Mouse (Mus musculus): ENCODE measurements around the gene Pgp.

The Pgp gene

DNA sequence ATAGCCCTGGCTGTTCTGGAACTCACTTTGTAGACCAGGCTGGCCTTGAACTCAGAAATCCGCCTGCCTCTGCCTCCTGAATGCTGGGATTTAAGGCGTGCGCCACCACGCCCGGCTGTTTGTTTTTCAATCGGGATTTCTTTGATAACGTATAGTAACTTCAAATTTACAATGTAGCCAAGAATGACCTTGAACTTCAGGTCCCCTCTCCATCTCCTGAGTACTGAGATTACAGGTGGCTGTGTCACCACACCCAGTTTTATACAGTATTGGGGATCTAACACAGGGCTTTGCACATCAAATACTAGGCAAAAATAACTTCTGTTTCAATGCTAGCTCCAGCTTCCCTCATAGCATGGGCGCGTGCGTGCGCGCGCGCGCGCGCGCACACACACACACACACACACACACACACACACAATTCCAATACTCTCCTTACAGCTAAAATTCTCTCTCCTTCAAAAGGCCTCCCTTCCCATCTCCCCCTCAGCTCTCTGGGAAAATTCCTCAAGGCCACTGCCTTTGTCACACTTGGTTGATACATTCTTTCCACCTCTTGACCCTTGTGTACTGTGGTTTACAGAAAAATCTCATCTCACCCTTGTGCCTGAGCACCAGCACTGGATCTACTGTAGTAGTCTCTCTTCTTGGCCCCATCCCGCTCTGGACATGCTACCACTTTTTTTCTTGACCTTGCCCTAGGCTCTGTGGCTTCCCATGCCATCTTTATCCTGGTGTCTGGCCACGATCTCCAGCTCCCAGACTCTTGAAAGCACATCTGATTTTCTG lies 11.0 kb downstream of the Pgp start:
- no peak for DNase-seq (ENCODE audit: extremely low read depth, low read depth)

DNA sequence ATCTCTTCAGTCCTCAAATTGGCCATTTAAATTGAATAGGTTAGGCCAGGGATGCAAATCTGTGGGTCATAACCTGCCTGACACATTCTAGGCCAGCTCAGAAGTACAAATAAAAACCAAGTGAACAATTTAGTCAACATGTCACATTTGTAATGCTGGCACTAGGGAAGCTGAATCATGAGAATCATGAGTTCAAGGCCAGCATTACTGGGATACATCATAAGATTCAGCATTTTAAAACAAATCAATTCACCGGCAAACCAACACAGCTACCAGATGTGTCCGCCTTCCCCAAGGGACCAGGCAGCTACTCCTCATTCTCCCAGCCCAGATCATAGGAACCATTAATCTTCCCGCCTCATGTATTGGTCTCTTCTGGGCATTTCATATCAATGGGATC lies 13.3 kb downstream of the Pgp start:
- DNase-seq (ENCODE audit: extremely low read depth, low read depth), result no peak

DNA sequence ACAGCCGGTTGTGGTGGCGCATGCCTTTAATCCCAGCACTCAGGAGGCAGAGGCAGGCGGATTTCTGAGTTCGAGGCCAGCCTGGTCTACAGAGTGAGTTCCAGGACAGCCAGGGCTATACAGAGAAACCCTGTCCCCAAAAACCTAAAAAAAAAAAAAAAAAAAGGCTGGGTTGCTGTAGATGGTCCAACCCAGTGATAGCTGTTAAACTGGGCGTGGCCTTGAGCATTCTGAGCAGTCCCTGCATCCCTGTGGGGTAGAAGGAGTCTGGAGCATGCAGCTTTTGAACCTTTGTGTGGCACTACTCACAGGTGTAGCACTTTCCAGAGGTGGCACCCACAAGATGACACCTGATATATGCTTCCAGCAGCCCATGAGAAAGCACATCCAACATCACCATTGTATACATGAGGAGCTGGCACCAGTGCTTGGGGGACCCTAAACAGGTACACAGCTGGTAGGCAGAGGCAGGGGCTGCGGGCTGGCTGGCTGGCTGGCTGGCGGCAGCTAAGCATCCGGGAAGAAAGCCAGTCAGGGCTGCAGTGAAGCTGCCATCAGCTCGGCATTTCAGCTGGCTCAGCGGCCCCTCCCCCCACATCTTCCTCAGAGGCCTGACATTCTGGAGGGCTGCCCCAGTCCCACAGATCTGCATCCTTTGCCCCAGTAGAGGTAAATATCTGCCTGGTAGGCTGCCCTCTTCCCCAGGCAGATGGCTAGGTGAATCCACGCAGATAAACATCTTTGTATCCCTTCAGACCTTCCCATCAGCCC lies 15.1 kb downstream of the Pgp start:
- DNase-seq (ENCODE audit: extremely low read depth, low read depth), result no peak

DNA sequence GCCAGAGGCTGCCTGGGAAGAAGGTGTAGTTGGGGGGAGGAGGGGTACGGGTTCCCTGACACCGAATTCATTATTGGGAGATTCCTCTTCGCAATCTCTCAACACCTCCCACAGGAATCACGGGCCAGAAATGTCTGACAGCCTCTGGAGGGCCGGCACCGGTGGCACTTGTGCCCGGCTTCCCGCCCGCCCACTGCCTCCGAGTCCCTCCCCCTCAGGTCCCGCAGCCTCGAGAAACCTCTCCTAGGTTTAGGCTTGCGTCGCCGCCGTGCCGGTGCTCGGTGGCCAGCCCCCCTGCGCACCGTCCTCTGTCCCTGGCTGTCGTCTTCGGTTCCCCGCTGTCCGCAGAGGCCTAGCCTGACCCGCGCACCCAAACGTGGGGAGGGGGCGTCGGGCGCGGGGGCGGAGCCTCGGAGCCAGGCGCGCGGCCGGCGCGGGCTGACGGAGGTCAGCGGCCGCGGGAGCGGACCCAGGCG lies 18.0 kb downstream of the Pgp start, which contains the start of gene Caskin1:
Gene Caskin1 (plus strand): TSS at position 416 of the 476 bp plus-strand sequence.
- DNase-seq (ENCODE audit: extremely low read depth, low read depth), result no peak

DNA sequence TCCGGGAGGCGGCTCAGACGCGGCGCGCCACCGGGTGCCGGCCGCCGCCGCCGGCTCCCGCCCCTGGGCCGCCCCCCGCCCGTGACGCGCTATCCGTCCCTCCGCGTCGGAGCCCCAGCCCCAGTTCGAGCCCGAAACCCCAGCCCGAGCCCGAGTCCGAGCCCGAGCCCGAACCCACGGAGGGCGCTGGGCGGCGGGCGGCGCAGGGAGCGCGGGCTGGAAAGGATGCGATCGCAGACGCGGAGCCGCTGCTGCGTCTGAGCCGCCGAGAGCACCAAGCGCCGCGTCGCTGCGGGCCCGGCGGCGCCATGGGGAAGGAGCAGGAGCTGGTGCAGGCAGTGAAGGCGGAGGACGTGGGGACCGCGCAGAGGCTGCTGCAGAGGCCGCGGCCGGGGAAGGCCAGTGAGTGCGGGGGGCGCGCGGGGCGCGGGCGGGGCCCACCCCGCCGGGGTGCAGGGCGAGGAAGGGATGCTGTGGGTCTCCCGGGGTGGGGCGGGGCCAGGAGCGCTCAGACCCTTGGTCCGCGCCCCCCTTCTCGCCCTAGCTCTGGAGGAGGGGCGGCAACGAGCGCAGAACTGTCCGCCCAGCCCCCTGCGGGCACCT lies 18.6 kb downstream of the Pgp start:
- no peak for DNase-seq (ENCODE audit: extremely low read depth, low read depth)

DNA sequence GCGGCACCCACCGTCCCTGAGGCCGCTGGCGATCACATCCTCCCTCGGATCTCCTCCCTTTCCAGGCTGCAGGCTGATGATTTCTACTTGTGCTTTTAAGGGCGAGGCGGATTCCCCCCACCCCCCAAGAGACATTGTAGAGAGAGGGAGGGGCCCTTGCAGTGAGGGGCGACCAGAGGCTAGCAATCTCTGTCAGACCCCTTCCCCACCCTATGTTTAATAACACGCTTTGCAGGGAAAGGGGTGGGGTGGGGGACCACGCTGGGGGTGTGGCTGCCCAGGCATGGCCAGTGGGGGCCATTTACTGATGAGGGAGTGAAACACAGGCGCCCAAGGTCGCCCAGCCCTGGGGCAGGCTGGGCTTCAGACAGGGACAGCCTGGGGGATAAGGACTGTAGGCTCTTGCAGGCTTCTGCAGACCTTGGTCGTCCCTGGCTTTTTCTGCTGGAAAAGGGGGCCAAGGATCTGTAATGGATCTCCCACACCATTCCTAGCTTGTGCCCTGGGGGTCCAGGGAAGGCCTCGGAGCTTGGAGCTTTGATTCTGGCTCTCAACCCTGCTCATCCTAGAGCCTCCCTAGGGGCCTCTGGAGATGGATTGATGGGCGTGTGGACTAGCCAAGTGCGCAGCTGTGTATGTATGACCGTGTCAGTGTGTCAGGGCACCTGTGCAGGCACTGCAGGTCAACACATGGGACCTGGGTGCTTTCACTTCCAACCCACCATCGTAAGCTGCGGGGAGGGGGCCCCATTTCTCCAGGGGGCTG lies 19.3 kb downstream of the Pgp start:
- no peak for DNase-seq (ENCODE audit: extremely low read depth, low read depth)

GRCm38 (mm10) chr17:24490399-24490798 lies 20.2 kb downstream of the Pgp start:
- no peak for DNase-seq (ENCODE audit: extremely low read depth, low read depth)

DNA sequence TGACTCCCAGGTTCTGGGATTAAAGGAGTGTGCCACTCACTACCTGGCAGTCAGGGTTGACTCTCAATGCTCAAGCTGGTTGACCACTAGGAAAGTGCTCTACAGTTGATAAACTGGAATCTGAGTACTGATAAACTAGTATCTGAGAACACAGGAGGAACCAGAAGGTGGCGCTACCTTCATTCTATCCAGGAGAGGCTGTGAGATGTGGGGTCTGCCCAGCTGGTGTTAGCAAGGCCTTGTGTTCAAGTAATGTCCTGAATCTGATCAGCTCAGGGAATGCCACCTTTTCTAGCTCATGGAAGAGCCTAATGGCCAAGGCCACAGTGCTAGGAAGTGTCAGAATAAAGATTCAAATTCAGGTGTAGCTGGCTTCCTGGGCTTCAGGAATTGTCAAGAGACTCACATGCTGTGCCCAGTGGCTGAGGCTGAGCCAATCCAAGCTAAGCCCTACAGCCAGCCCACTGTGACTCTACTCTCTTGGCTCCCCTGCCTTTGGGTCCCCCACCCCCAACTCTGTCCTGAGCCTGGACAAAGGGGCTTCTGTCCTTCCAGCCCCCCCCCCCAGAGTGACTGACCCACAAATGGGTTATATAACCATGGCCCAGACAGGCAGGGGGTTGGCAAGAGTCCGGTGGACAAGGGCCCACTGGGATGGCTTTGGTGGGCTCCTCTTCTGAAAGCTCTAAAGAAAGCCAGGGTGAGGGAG lies 24.6 kb downstream of the Pgp start:
- no peak for DNase-seq (ENCODE audit: extremely low read depth, low read depth)

- no peak for DNase-seq (ENCODE audit: extremely low read depth, low read depth)
These were observed 25.3 kb downstream of the Pgp start for GRCm38 (mm10) chr17:24495443-24495842.

GRCm38 (mm10) chr17:24496026-24496425 lies 25.8 kb downstream of the Pgp start:
- DNase-seq (ENCODE audit: extremely low read depth, low read depth), result no peak

- no peak for DNase-seq (ENCODE audit: extremely low read depth, low read depth)
These were observed 32.0 kb downstream of the Pgp start for GRCm38 (mm10) chr17:24502208-24502607.

DNA sequence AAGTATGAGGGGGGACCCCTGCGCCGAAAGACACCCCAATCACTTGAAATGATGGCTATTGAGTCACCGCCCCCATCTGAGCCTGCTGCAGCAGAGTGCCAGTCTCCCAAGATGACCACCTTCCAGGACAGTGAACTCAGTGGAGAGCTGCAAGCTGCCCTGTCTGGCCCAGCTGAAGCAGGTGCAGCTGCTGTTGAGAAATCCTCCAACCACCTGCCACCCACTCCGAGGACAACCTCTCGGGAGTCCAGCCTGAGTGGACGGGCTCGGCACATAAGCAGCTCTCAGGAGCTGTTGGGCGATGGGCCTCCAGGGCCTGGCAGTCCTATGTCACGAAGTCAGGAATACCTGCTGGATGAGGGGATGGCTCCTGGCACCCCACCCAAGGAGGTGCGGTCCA lies 33.9 kb downstream of the Pgp start:
- no peak for DNase-seq (ENCODE audit: extremely low read depth, low read depth)

DNA sequence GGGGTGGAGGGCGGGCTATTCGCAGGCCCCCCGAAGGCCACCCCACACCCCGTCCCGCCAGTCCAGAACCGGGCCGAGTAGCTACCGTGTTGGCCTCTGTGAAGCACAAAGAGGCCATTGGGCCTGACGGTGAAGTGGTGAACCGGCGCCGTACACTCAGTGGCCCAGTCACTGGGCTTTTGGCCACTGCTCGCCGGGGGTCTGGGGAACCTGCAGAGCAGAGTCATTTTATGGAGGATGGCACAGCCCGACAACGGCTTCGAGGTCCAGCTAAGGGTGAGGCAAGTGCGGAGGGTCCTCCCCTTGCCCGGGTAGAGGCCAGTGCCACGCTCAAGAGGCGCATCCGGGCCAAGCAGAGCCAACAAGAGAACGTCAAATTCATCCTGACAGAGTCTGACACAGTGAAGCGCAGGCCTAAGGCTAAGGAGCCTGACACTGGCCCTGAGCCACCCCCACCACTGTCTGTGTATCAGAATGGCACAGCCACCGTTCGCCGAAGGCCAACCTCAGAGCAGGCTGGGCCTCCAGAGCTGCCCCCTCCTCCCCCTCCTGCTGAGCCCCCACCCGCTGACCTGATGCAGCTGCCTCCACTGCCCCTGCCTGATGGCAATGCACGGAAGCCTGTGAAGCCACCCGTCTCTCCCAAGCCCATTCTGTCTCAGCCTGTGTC lies 35.2 kb downstream of the Pgp start:
- DNase-seq (ENCODE audit: extremely low read depth, low read depth), result no peak

DNA sequence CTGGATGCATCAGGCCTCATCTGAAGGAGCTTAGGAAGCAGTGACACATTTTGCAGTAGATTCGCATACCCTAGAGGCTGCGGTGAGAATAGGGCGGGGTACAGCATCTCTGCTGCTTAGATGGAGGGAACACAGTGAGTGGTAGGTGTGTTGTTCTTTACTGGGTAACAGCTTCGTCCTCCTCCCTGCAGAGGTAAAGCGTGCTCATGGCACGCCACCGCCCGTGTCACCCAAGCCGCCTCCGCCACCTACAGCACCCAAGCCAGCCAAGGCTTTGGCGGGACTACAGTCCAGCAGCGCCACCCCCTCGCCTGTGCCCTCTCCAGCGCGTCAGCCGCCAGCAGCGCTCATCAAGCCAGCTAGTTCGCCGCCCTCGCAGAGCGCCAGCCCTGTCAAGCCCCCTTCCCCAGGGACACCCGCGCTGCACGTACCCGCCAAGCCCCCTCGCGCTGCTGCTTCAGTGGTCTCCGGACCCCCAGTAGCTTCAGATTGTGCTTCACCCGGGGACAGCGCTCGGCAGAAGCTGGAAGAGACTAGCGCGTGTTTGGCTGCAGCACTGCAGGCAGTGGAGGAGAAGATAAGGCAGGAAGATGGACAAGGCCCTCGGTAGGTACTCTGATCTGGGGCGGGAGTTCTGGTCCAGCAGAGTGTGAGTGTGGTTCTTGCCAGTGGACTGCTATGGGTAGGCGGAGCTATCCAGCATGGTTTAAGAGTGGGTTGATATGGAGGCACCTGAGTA lies 36.3 kb downstream of the Pgp start:
- DNase-seq (ENCODE audit: extremely low read depth, low read depth), result no peak

GRCm38 (mm10) chr17:24507129-24507664 lies 37.0 kb downstream of the Pgp start:
- DNase-seq (ENCODE audit: extremely low read depth, low read depth), result no peak

DNA sequence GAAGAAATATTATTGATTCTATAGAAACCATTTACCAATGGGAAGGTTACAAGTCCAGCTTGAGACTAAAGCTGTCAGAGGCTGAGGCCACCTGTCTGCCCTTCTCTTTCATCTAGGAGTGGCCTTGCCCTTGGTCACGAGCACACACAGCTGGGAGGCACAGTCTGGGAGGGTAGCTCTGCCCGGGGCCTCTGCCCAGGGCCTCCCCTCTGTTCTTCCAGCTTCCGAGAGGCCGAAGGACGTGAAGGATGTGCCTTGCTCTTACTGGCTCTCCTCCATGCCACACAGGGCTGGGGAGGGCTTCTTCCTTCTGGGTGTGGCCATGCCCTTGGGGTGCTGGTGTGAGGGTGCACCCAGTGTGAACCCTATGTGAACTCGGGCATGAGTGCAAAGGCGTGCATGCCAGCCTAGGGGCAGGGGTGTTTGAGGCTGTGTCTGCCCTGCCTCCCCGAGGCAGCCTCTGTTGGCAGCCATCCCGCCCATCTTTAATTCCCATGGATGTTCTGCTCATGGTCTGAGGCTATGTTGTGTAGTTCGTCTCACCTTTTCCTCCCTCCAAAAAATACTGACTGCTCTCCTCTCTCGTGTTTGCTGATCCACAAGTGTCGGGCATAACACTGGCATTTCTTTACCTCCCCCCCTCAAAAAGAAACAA lies 37.7 kb downstream of the Pgp start:
- no peak for DNase-seq (ENCODE audit: extremely low read depth, low read depth)

DNA sequence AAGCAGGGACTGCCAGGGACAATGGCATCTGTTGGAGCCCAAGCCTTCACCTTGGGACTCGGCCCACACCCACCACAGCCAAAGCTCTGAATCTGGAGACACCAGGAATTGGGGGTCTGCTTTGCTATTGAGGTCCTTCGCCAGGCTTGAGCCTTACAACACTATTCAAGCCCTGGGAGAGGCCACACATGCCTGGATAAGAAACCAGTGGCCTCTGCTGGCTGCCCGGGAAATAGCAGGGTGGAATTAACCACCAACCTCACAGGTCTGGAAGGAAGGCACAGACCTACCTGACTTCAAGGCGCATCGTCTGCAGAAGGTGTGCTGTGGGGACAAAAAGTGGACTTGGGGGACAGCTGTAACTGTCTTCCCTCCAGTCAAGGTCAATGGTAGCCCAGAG lies 43.4 kb downstream of the Pgp start:
- DNase-seq (ENCODE audit: extremely low read depth, low read depth), result no peak

All from MEL-GATA-1-ER (cell line).